Mouse (Mus musculus): ENCODE data around the gene Shisal1.
A peak's percentile ranks its signal among the peaks of the same experiment; 100 is the strongest.

Gene Shisal1

GRCm38 (mm10) chr15:84446997-84447396, at the start of gene Shisal1:
Gene Shisal1 (minus strand): TSS chr15:84447097.
- DNase-seq (ENCODE audit: low read depth): no peak

- no peak for DNase-seq (ENCODE audit: low read depth)
Measured at GRCm38 (mm10) chr15:84490486-84490885, 43.6 kb upstream of the Shisal1 start.

- no peak for DNase-seq (ENCODE audit: low read depth)
Measured at GRCm38 (mm10) chr15:84484255-84484654, 37.4 kb upstream of the Shisal1 start.

GRCm38 (mm10) chr15:84483622-84484021, 36.7 kb upstream of the Shisal1 start:
- DNase-seq (ENCODE audit: low read depth): no peak

- DNase-seq (ENCODE audit: low read depth): no peak
Measured at GRCm38 (mm10) chr15:84481259-84481877, 34.5 kb upstream of the Shisal1 start.

- DNase-seq (ENCODE audit: low read depth): no peak
Measured at GRCm38 (mm10) chr15:84469391-84469790, 22.5 kb upstream of the Shisal1 start.

GRCm38 (mm10) chr15:84467761-84468160, 20.9 kb upstream of the Shisal1 start:
- DNase-seq (ENCODE audit: low read depth): no peak

- no peak for DNase-seq (ENCODE audit: low read depth)
Measured at GRCm38 (mm10) chr15:84466458-84467267, 19.8 kb upstream of the Shisal1 start.

- DNase-seq (ENCODE audit: low read depth): no peak
Measured at GRCm38 (mm10) chr15:84461429-84461828, 14.5 kb upstream of the Shisal1 start.

GRCm38 (mm10) chr15:84458983-84459382, 12.1 kb upstream of the Shisal1 start:
- no peak for DNase-seq (ENCODE audit: low read depth)

GRCm38 (mm10) chr15:84455286-84455685, 8.4 kb upstream of the Shisal1 start:
- DNase-seq (ENCODE audit: low read depth): no peak

- no peak for DNase-seq (ENCODE audit: low read depth)
Measured at GRCm38 (mm10) chr15:84453091-84453490, 6.2 kb upstream of the Shisal1 start.

- peak; percentile 36 for DNase-seq (ENCODE audit: low read depth)
Measured at GRCm38 (mm10) chr15:84450441-84451183, 3.7 kb upstream of the Shisal1 start.

- DNase-seq (ENCODE audit: low read depth): no peak
Measured at GRCm38 (mm10) chr15:84445812-84446716, 833 bp downstream of the Shisal1 start.

- no peak for DNase-seq (ENCODE audit: low read depth)
Measured at GRCm38 (mm10) chr15:84444181-84444580, 2.7 kb downstream of the Shisal1 start.

- no peak for DNase-seq (ENCODE audit: low read depth)
Measured at GRCm38 (mm10) chr15:84443631-84444030, 3.3 kb downstream of the Shisal1 start.

- no peak for DNase-seq (ENCODE audit: low read depth)
Measured at GRCm38 (mm10) chr15:84441682-84442315, 5.1 kb downstream of the Shisal1 start.

GRCm38 (mm10) chr15:84440820-84441219, 6.1 kb downstream of the Shisal1 start:
- DNase-seq (ENCODE audit: low read depth): no peak

- no peak for DNase-seq (ENCODE audit: low read depth)
Measured at GRCm38 (mm10) chr15:84433586-84434185, 13.2 kb downstream of the Shisal1 start.

GRCm38 (mm10) chr15:84430482-84430881, 16.4 kb downstream of the Shisal1 start:
- DNase-seq (ENCODE audit: low read depth): no peak

- no peak for DNase-seq (ENCODE audit: low read depth)
Measured at GRCm38 (mm10) chr15:84427624-84428023, 19.3 kb downstream of the Shisal1 start.
